Mouse (Mus musculus) embryonic facial prominence, embryonic 10.5 days (tissue): ENCODE data around the gene Tesk2. TPM values are rescaled to one million over a fixed set of nuclear protein-coding genes. Genes with fewer than 3 reads are reported as not detected.

Source experiments
- DNase-seq: peaks from one replicate; pipeline ENCODE4 v3.0.0-alpha.2; 2017; ENCODE audit warnings: low spot score
- H3K27ac ChIP-seq: fragments of 300-500 bp; sonication (generic); replicated peaks from 2 replicates; pipeline ENCODE4 v1.5.1; 2016; ENCODE audit warnings: mild to moderate bottlenecking
- H3K27me3 ChIP-seq: fragments of 300-500 bp; sonication (generic); replicated peaks from 2 replicates; pipeline ENCODE4 v1.6.1; 2016; ENCODE audit warnings: low read depth, mild to moderate bottlenecking; ENCODE audit not compliant: poor library complexity, severe bottlenecking
- H3K36me3 ChIP-seq: fragments of 300-500 bp; sonication (generic); replicated peaks from 2 replicates; pipeline ENCODE4 v1.6.1; 2016; ENCODE audit warnings: mild to moderate bottlenecking, moderate library complexity
- H3K4me1 ChIP-seq: fragments of 300-500 bp; sonication (generic); 2 replicates; pipeline ENCODE4 v1.6.1; 2016
- H3K4me3 ChIP-seq: fragments of 300-500 bp; sonication (generic); 2 replicates; pipeline ENCODE4 v1.5.1; 2016; ENCODE audit warnings: mild to moderate bottlenecking, moderate library complexity
- H3K9me3 ChIP-seq: fragments of 300-500 bp; sonication (generic); 2 replicates; pipeline ENCODE4 v1.6.1; 2016; ENCODE audit warnings: mild to moderate bottlenecking
- WGBS: fragments of 180-500 bp; shearing (Covaris S2); methylation state at CpG from one replicate; pipeline ENCODE4 v1.1.7; 2016; 5-methylcytosine and 5-hydroxymethylcytosine counted together
- polyA plus RNA-seq: library from polyadenylated mRNA; unstranded; fragments of >200 nt; fragmentation: Nextera tagmentation; extraction: Ambion mirVana; gene quantifications from 2 replicates; pipeline ENCODE4 v1.2.1, GENCODE M21; 2016

The Tesk2 gene
- polyA plus RNA-seq, 1 experiment from 2014 or later, result 9.7 TPM

DNA sequence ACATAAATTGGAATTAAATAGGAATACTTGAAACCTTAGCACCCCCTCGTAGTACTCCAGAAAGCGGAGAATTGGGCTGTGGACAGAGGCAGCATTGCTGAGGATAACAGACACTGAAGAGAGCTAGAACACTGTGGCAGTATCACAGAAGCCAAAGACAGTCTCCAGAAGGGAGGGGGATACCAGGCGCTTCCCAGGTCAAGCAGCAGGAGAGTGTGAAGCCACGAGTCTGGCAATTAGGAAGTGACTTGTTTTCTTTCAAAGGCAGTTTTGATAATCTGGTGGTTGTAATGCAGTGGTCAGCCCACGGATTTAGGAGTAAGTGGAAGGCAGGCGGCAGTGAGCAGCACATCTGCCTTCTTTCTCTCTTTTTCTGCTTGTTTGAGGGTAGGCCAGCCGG lies 1.5 kb downstream of the Tesk2 start:
- Histone ChIP-seq H3K4me3 (peak overlapping the region; percentile 90; the same call in 1 of the 2 replicates), H3K27me3 (peaks cover 12% of the 10 kb centered on the region; the same call in 1 of the 2 replicates), H3K27ac (no peak overlapping the region), H3K9me3 (no peaks in the 10 kb centered on the region), H3K4me1 (peaks cover 25% of the 10 kb centered on the region), H3K36me3 (no peaks in the 10 kb centered on the region)
- 36% methylated on average over 7 of the region's 7 CpGs for WGBS
- DNase-seq, result no peak

DNA sequence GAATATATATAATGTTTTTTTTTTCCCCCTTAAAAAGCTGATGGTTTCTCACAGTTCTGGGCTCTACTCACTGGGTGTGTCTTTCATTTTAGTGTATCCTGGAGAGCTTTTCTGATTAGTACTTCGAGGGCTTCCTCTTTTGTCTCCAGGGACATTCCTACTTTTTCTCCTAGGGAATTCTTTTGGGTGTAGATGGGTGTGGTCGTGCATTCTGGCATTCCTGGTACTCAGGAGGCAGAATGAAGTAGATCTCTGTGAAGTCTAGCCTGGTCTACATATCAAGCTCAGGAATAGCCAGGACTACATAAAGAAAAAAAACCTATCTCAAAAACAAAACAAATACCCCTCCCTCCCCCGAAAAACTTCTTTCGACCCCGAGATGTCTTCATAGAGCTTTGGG lies 4.7 kb downstream of the Tesk2 start:
- peaks cover 12% of the 10 kb centered on the region; the same call in 1 of the 2 replicates for H3K27me3 ChIP-seq
- DNase-seq, result no peak
- H3K4me3 ChIP-seq, result no peak overlapping the region
- H3K4me1 ChIP-seq, result peaks cover 19% of the 10 kb centered on the region
- H3K36me3 ChIP-seq, result no peaks in the 10 kb centered on the region
- H3K9me3 ChIP-seq, result no peaks in the 10 kb centered on the region
- H3K27ac ChIP-seq, result no peak overlapping the region
- WGBS, result 83% methylated on average over 5 of the region's 5 CpGs

DNA sequence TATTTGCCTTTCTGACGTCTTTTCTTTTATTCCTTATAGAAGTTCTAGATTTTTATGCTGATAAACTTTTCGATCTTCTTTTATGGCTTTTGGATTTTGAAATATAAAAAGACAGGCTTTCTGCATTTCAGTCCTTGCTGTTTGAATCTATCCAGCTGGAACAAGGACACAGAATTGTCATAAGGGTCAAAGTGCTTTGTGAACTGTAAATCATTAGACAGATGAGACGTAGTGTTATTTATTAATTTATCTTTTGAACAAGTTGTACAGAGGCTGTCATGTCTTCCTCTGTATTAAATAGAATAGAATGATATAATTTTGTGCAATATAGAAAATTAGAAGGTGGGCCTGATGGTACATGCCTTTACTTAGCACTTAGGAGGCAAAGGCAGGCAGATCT lies 6.7 kb downstream of the Tesk2 start:
- Histone ChIP-seq H3K27me3 (peaks cover 6% of the 10 kb centered on the region; the same call in 1 of the 2 replicates), H3K36me3 (no peaks in the 10 kb centered on the region), H3K4me1 (peaks cover 5% of the 10 kb centered on the region), H3K4me3 (no peak overlapping the region), H3K9me3 (no peaks in the 10 kb centered on the region), H3K27ac (no peak overlapping the region)
- no peak for DNase-seq
- WGBS, result 85% methylated on average over 3 of the region's 3 CpGs

DNA sequence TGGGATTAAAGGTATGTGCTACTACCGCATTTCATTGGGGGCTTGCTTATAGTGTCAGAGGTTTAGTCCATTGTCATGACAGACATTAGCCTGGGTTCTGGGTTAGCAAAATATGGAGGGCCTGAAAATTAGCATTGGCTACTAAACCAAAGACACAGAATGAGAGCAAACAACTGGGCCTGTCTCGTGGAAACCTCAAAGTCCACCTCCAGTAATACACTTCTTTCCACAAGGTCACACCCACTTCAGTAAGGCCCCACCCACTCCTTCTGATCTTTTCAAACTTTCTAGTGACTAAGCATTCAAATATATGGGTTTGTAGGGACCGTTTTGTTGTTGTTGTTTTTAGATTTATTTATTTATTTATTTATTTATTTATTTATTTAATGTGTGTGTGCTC lies 8.8 kb downstream of the Tesk2 start:
- Histone ChIP-seq H3K4me1 (no peaks in the 10 kb centered on the region), H3K36me3 (no peaks in the 10 kb centered on the region), H3K27me3 (no peaks in the 10 kb centered on the region), H3K27ac (no peak overlapping the region), H3K9me3 (no peaks in the 10 kb centered on the region), H3K4me3 (no peak overlapping the region)
- no peak for DNase-seq
- 92% methylated on average over 3 of the region's 3 CpGs for WGBS

DNA sequence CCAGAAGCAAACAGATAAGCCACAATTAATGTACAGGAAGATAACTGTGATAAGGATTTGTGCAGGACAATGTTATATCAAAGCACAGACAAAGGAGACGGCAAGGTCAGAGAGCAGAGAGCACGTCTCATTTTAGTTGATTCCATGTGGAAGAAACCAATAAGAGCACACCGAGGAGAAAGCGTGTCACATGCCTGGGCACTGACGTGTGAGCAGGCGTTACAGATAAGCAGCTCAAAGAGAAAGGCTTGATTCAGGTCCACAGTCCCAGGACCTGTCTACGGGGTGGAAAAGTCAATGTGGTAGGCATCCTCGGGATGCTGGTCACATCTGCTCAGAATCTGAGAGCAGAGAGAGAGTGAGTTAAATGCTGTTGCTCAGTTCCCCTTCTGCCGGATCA lies 10.3 kb downstream of the Tesk2 start:
- Histone ChIP-seq H3K4me3 (no peak overlapping the region), H3K9me3 (no peaks in the 10 kb centered on the region), H3K27ac (no peak overlapping the region), H3K36me3 (no peaks in the 10 kb centered on the region), H3K4me1 (no peaks in the 10 kb centered on the region), H3K27me3 (no peaks in the 10 kb centered on the region)
- WGBS, result 89% methylated on average over 9 of the region's 9 CpGs
- DNase-seq, result no peak

DNA sequence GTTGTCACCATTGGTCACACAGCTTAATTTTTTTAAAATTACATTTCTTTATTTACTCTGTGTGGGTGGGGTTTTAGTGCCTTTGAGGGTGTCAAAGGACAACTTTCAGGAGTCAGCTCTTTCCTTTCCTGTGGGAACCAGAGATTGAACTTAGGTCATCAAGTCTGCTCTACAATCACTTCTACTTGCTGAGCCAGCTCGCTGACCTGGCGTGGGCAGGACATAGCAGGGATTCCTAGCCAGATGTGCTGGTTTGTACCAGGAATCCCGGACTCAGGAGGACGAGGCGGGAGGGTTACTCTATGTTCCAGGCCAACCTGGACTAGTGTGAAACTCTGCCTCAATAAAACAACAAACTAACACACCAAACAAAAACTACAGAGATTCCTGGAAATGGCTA lies 11.6 kb downstream of the Tesk2 start:
- H3K27me3 ChIP-seq, result no peaks in the 10 kb centered on the region
- 87% methylated on average over 5 of the region's 5 CpGs for WGBS
- no peaks in the 10 kb centered on the region for H3K36me3 ChIP-seq
- no peak overlapping the region for H3K27ac ChIP-seq
- no peak overlapping the region for H3K4me3 ChIP-seq
- peaks cover 3% of the 10 kb centered on the region; the same call in 1 of the 2 replicates for H3K4me1 ChIP-seq
- no peaks in the 10 kb centered on the region for H3K9me3 ChIP-seq
- DNase-seq, result no peak

DNA sequence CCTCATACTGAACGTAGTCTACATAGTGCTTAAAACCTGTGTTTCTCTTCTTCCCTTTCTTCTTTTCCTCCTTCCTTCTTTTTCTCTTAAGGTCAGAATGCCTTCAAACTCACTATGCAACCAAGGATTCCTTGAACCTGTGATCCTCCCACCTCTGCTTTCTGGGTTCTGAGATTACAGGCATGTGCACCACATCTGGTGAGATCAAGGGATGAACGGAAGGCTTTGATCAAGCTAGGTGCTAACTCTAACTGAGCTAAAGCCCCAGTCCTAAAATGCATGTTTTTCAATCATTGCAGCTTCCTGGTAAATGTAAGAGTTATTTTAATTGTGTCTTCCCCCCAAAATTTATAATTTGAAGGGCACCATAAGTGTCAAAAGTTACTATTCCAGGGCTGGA lies 14.2 kb downstream of the Tesk2 start:
- Histone ChIP-seq H3K27me3 (no peaks in the 10 kb centered on the region), H3K4me1 (peaks cover 6% of the 10 kb centered on the region; the same call in 1 of the 2 replicates), H3K27ac (no peak overlapping the region), H3K9me3 (no peaks in the 10 kb centered on the region), H3K4me3 (no peak overlapping the region), H3K36me3 (no peaks in the 10 kb centered on the region)
- no peak for DNase-seq
- WGBS, result 90% methylated on average over 2 of the region's 2 CpGs

DNA sequence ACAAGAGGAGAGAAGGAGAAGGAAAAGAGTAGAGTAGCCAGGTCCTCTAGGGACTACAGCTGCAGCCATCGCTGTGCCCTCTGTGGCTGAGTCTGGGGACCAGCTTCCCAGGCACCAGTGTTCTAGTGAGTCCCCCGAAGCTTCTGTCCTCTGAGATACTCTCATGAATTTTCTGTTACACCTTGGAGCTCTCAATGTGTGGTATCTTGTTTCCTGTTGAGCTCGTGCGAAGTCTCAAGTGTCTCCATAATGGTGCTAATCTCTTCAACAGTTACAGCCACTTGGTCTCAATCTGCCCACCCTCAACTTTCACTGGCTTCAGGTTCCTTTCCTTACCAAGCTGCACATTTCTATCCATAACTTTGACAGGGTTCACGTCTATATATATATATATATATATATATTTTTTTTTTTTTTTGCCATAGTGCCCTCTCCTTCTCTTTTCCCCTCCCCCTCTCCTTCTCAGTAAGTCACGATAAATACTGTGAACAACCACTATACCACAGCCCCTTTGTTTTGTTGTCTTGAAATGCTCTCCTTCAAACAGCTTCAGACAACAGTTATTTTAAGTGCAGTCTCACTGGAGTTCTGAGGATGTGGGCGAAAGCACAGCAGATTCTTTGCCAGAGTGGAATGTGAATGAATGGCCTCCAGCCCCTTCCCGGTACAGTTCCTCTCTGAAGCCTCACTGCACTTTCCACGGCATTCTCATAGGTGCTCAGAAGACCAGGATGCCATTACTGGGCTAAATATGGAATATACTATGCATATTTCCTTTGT lies 18.4 kb downstream of the Tesk2 start:
- Histone ChIP-seq H3K27me3 (no peaks in the 10 kb centered on the region), H3K27ac (no peak overlapping the region), H3K9me3 (no peaks in the 10 kb centered on the region), H3K36me3 (no peaks in the 10 kb centered on the region), H3K4me1 (peaks cover 6% of the 10 kb centered on the region; the same call in 1 of the 2 replicates), H3K4me3 (no peak overlapping the region)
- no peak for DNase-seq
- 84% methylated on average over 9 of the region's 9 CpGs for WGBS

DNA sequence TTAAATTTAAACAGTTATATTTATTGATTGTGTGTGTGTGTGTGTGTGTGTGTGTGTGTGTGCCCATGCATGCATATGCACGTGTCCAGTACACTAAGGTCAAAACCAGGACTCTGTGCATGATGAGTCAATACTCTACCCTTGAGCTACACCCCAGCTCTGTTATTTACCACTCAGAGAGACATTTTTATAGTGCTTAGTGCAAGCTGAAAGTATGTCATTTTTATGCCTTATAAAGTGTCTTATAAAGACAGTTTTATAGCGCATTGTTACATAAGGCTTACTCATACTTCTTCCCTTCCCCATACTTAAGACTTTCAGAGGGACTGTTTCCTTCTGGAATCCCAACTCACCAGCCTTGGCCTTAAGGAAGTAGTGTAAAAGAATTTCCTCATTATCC lies 29.0 kb downstream of the Tesk2 start:
- WGBS, result 89% methylated on average over 2 of the region's 2 CpGs
- Histone ChIP-seq H3K4me3 (no peak overlapping the region), H3K27me3 (no peaks in the 10 kb centered on the region), H3K36me3 (no peaks in the 10 kb centered on the region), H3K9me3 (no peaks in the 10 kb centered on the region), H3K27ac (no peak overlapping the region), H3K4me1 (no peaks in the 10 kb centered on the region)
- DNase-seq, result no peak

DNA sequence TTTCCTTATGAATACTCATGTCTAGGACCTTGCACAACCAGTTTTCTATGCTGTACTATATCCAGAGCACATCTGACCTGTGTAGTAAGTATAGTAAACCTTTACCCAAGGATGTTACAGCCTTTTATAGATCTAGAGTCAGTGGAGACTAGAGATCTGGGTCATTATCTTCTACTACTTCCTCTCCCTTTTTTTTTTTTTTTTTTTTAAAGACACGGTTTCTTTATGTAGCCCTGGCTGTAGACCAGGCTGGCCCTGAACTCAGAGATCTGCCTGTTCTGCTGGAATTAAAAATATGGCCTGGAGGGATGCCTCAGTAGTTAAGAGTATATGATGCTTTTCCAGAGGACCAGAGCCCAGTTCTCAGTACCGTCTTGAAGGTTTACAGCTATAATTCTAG lies 41.2 kb downstream of the Tesk2 start:
- DNase-seq, result no peak
- WGBS, result 86% methylated on average over 2 of the region's 2 CpGs
- Histone ChIP-seq H3K4me1 (no peaks in the 10 kb centered on the region), H3K27ac (no peak overlapping the region), H3K9me3 (no peaks in the 10 kb centered on the region), H3K4me3 (no peak overlapping the region), H3K36me3 (0 out of 2 replicates have a peak, but pooled peaks cover 4% of the 10 kb centered on the region), H3K27me3 (no peaks in the 10 kb centered on the region)

DNA sequence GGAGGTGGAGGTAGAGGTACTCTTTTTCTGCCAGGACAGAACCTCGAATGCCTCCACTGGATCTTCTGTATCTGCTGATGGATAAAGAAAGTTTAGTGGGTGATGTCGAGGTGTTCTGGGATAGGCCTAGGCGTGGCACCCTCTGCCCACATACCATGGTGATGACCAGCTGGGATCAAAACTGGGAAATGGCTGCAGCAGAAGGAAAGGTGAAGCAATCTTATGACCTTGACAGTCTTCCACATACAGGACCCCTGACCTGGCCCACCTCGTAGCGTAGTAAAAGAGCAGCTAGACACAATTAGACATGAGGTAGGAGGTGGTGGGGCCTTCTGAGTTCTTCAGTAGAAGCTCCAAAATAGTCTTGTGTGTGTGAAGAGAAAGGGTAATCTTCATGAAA lies 43.3 kb downstream of the Tesk2 start:
- no peaks in the 10 kb centered on the region for H3K36me3 ChIP-seq
- H3K27me3 ChIP-seq, result no peaks in the 10 kb centered on the region
- H3K9me3 ChIP-seq, result no peaks in the 10 kb centered on the region
- no peak overlapping the region for H3K27ac ChIP-seq
- WGBS, result 89% methylated on average over 5 of the region's 5 CpGs
- DNase-seq, result no peak
- no peak overlapping the region for H3K4me3 ChIP-seq
- no peaks in the 10 kb centered on the region for H3K4me1 ChIP-seq

DNA sequence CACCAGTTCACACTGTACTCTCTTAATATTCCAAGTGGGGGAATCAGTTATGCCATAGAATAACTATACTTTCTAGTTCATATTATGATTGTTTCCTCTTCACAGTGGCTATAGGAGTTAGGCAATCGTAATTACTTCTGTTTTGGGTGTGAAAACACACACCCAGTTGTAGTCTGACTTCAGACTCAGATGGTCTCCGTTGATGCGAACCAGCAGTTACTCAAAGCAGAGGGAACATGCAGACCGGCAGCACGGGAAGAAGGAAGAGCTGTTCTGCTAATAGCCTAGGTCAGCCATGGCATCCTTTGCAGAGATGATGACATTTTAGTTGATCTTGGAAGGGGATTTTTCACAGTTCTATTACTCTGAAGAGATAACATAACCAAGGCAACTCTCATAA lies 47.8 kb downstream of the Tesk2 start:
- Histone ChIP-seq H3K4me3 (no peak overlapping the region), H3K36me3 (no peaks in the 10 kb centered on the region), H3K4me1 (no peaks in the 10 kb centered on the region), H3K27ac (no peak overlapping the region), H3K27me3 (no peaks in the 10 kb centered on the region), H3K9me3 (no peaks in the 10 kb centered on the region)
- WGBS, result 85% methylated on average over 5 of the region's 5 CpGs
- DNase-seq, result no peak

DNA sequence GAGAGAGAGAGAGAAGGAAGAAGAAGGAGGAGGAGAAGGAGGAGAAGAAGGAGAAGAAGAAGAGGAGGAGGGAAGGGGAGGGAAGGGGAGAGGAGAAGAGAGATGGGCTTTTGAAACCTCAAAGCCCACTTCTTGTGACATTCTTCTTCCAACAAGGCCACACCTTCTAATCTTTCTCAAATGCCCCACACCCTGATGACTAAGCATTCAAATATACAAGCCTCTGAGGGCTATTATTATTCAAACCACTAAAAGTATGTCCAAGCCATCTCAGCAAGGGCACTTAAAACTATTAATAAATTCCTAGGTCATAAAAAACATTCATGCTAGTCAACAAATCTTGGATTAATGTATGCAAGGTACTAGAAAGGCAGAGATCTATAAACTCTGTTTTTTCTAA lies 48.3 kb downstream of the Tesk2 start:
- no peak for DNase-seq
- Histone ChIP-seq H3K4me3 (no peak overlapping the region), H3K36me3 (no peaks in the 10 kb centered on the region), H3K27me3 (no peaks in the 10 kb centered on the region), H3K9me3 (no peaks in the 10 kb centered on the region), H3K27ac (no peak overlapping the region), H3K4me1 (no peaks in the 10 kb centered on the region)
